In genomic region chr3:88142546-88142915, GRCm38 (mm10) we compare ENCODE assay signal across 8 mouse cellular contexts. TPM values are rescaled to one million over a fixed set of nuclear protein-coding genes. Genes with fewer than 3 reads are reported as not detected.
A peak's percentile ranks its signal among the peaks of the same experiment; 100 is the strongest.
DNase-seq lines count a peak whose midpoint lies in the region; ATAC-seq and TF ChIP-seq lines count a peak whose summit lies in the region.

No protein-coding gene starts in this region.

- peak overlapping the region; percentile 71 for H3K4me2 ChIP-seq in lung, embryonic 16.5 days (ENCODE audit: low read depth, low read length)
- H3K4me2 ChIP-seq in liver, postnatal 0 days (ENCODE audit: low read depth, low read length), result peak overlapping the region; percentile 92

- under 1% methylated on average over 56 of the region's 57 CpGs for WGBS in lung, embryonic 16.5 days
- under 1% methylated on average over 44 of the region's 57 CpGs for WGBS in liver, postnatal 0 days (ENCODE audit: insufficient replicate concordance)

- H3K9me3 ChIP-seq in lung, embryonic 16.5 days (ENCODE audit: control insufficient read depth, low read length), result no peaks in the 10 kb centered on the region
- no peaks in the 10 kb centered on the region for H3K9me3 ChIP-seq in liver, postnatal 0 days (ENCODE audit: low read length)

- H3K4me3 ChIP-seq in lung, embryonic 16.5 days (ENCODE audit: low read length), result peak overlapping the region; percentile 88
- peak overlapping the region; percentile 80 for H3K4me3 ChIP-seq in liver, postnatal 0 days (ENCODE audit: low read depth, low read length)

- peak; percentile 4; the same call in 1 of the 2 replicates for ATAC-seq in cerebellum, adult (ENCODE audit: insufficient number of reproducible peaks, low FRiP score, low TSS enrichment)
- peak; percentile 26 for ATAC-seq in lung, embryonic 16.5 days (ENCODE audit: low read depth)
- ATAC-seq in liver, postnatal 0 days, result peak; percentile 16

- no peak for DNase-seq in cerebellum, adult 8-10 months
- no peak for DNase-seq in lung, postnatal 14 days
- peak; percentile 72 for DNase-seq in gastrocnemius, postnatal 25 days
- peak; percentile 72 for DNase-seq in liver, postnatal 0 days
- DNase-seq in urinary bladder, adult 18-20 months (ENCODE audit: low spot score in 2 of 2), result no peak
- DNase-seq in MN1 (ENCODE audit: low spot score), result no peak

- no peak for TF ChIP-seq EP300 in liver, postnatal 0 days (IDR thresholded peaks at IDR 0.05; ENCODE audit: low read depth)

- TF ChIP-seq CTCF in liver, postnatal 0 days (IDR thresholded peaks at IDR 0.05; ENCODE audit: low read depth), result no peak

- H3K27ac ChIP-seq in lung, embryonic 16.5 days (ENCODE audit: low read length), result peak overlapping the region; percentile 99
- peak overlapping the region; percentile 97 for H3K27ac ChIP-seq in liver, postnatal 0 days (ENCODE audit: low read depth)

- H3K9ac ChIP-seq in lung, embryonic 16.5 days (ENCODE audit: low read length), result peak overlapping the region; percentile 90
- peak overlapping the region; percentile 91 for H3K9ac ChIP-seq in liver, postnatal 0 days (replicated peaks)

- H3K4me1 ChIP-seq in lung, embryonic 16.5 days (replicated peaks; ENCODE audit: control insufficient read depth, insufficient read depth, low read length), result peaks cover 64% of the 10 kb centered on the region
- peaks cover 73% of the 10 kb centered on the region for H3K4me1 ChIP-seq in liver, postnatal 0 days (ENCODE audit: insufficient read depth)

- H3K27me3 ChIP-seq in lung, embryonic 16.5 days (ENCODE audit: control insufficient read depth, insufficient read depth, low read depth, low read length), result no peaks in the 10 kb centered on the region
- H3K27me3 ChIP-seq in liver, postnatal 0 days (ENCODE audit: insufficient read depth, low read length), result no peaks in the 10 kb centered on the region

- no peaks in the 10 kb centered on the region for H3K36me3 ChIP-seq in lung, embryonic 16.5 days (ENCODE audit: control insufficient read depth, insufficient read depth, low read length)
- H3K36me3 ChIP-seq in liver, postnatal 0 days (replicated peaks; ENCODE audit: insufficient read depth, low read length), result peaks cover 5% of the 10 kb centered on the region

RNA-seq across cellular contexts. Expression of gene Mef2d, which starts 0.4 kb away (rescaled TPM):
- polyA plus RNA-seq in lung, embryonic 16.5 days (2015; fragmentation: Nextera tagmentation; extraction: Ambion mirVana), result 19.9 and 22.9 TPM in 2 replicates
- 100 to 1,000 TPM; 156 to 164 TPM for total RNA-seq in gastrocnemius, postnatal 25 days (2021)
- polyA plus RNA-seq in liver, postnatal 0 days (2015; fragmentation: Nextera tagmentation; extraction: Ambion mirVana), result 5.7 and 6.4 TPM in 2 replicates

Comparison
In these comparisons a context has a peak if more than half of its experiments do, and no peak if none do; other contexts are left out.
1. DNase-seq: peak in gastrocnemius, postnatal 25 days (single experiment) and liver, postnatal 0 days (single experiment); none in cerebellum, adult 8-10 months (single experiment), lung, postnatal 14 days (single experiment), urinary bladder, adult 18-20 months (0 of 2) and MN1 (single experiment).
2. Peak in every context shown above with its lines, with median percentiles within 50 percentile points of each other: ATAC-seq.